Mouse (Mus musculus): ENCODE data around the gene Camp. TPM values are rescaled to one million over a fixed set of nuclear protein-coding genes. Genes with fewer than 3 reads are reported as not detected.

Gene Camp
- total and polyA plus RNA-seq, 2 experiments = 0.45 TPM; not detected in 1

DNA sequence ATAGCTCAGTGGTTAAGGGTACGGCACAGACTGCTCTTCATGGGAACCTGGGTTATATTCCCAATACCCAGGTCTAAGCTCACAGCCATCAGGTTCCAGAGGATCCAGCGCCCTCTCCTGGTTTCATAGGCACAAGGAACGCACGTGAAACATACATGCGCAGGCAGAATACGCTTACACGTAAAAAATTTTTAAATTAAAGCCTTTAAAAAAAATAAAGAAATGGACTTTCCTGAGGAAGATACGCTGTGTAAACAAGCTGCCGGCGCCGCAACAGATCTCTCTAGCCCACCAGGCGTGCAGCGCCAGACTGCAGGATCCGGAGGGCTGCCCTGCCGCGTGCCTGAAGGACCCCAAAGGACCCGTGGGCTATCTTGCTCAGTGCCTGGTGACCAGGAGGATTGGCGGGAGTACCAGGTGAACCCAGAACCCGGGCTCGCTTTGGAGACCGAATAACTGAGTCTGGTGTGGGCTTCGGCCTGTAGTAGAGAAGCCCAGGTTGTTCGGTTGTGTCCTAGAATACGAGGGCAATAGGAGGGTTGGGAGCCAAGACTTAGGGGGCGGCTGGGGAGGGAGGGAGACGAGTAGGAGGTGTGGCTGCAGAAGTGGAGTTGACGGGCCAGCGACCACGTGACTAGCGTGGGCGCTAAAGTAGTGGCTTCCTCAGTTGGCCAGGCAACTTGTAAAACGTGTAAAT, 16.9 kb downstream of the Camp start, which contains the start of gene Nme6:
Nme6 (plus strand) TSS at position 359 of the 697 bp plus-strand sequence.
- Histone ChIP-seq H3K27me3 (ENCODE audit: control insufficient read depth, insufficient read depth, low read length) (no peaks in the 10 kb centered on the region), H3K4me3 (ENCODE audit: insufficient read depth, low read depth, low read length) (peak within 1 kb of the TSS; percentile 60), H3K36me3 (ENCODE audit: control insufficient read depth, insufficient read depth, low read length) (no peaks in the 10 kb centered on the region), H3K4me1 (ENCODE audit: control insufficient read depth, insufficient read depth, low read length) (peaks cover 1% of the 10 kb centered on the region; the same call in 1 of the 2 replicates), H3K9ac (ENCODE audit: low read depth, low read length) (peak within 1 kb of the TSS; percentile 81), H3K27ac (replicated peaks; ENCODE audit: insufficient read depth, low read depth, low read length) (peak within 1 kb of the TSS; percentile 90), H3K79me2 (ENCODE audit: control insufficient read depth, insufficient read depth, low read length) (no peaks in the 10 kb centered on the region)
- WGBS = under 1% methylated on average over 32 of the region's 32 CpGs
- peak; percentile 84 for DNase-seq (ENCODE audit: extremely low read depth, low read depth, low spot score)
- TF ChIP-seq POLR2A (IDR thresholded peaks at IDR 0.05; ENCODE audit: extremely low read depth, insufficient read depth, low read length) (0 out of 2 replicates have a peak, but pooled peaks have one; percentile 26), CTCF (IDR thresholded peaks at IDR 0.05; ENCODE audit: low read depth, low read length) (peak; percentile 67; the same call in 1 of the 2 replicates)

DNA sequence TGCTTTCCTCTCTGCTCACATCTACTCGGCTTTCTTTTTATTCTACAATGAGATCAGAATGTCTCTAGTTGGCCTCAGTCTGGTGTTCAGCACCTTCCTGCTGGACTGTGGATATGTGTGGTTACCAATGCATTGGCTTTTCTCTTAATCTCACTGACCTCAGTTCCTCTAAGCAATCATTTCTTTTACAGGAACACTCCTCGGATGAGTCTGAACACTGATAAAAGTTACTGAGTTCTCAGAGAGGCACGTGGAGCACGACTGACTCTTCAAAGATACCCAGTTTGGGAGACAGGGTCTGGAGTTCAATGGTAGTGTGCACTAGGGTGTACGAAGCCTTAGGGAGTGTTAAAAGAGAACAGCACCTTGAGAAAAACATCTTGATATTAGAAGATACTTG, 23.2 kb downstream of the Camp start:
- Histone ChIP-seq H3K27me3 (ENCODE audit: control insufficient read depth, insufficient read depth, low read length) (no peaks in the 10 kb centered on the region), H3K27ac (replicated peaks; ENCODE audit: insufficient read depth, low read depth, low read length) (no peak overlapping the region), H3K9ac (ENCODE audit: low read depth, low read length) (no peak overlapping the region), H3K4me3 (ENCODE audit: insufficient read depth, low read depth, low read length) (no peak overlapping the region), H3K79me2 (ENCODE audit: control insufficient read depth, insufficient read depth, low read length) (no peaks in the 10 kb centered on the region), H3K4me1 (ENCODE audit: control insufficient read depth, insufficient read depth, low read length) (no peaks in the 10 kb centered on the region), H3K36me3 (ENCODE audit: control insufficient read depth, insufficient read depth, low read length) (no peaks in the 10 kb centered on the region)
- 56% methylated on average over 5 of the region's 5 CpGs for WGBS
- no peak for DNase-seq (ENCODE audit: extremely low read depth, low read depth, low spot score)
- TF ChIP-seq CTCF (IDR thresholded peaks at IDR 0.05; ENCODE audit: low read depth, low read length) = no peak
- no peak for TF ChIP-seq POLR2A (IDR thresholded peaks at IDR 0.05; ENCODE audit: extremely low read depth, insufficient read depth, low read length)

DNA sequence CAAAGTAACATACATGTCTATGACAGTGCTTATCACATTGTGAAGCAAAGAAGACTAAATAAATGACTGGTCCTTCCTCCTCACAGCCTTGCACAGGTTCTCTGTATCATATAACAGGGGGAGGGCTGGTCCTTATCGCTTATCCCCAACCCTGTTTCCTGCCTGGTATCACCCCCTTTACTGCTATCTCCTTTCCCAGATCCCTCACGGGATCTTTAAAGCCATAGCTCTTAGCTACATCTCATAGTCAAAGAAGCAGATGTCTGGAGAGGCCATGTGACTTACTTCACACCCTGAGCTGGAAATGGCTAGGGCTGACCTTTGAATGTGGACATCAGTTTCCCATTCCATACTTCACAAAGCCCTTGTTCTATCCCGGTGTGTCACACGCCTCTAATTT, 23.7 kb downstream of the Camp start:
- Histone ChIP-seq H3K4me1 (ENCODE audit: control insufficient read depth, insufficient read depth, low read length) (no peaks in the 10 kb centered on the region), H3K27ac (replicated peaks; ENCODE audit: insufficient read depth, low read depth, low read length) (no peak overlapping the region), H3K4me3 (ENCODE audit: insufficient read depth, low read depth, low read length) (no peak overlapping the region), H3K36me3 (ENCODE audit: control insufficient read depth, insufficient read depth, low read length) (no peaks in the 10 kb centered on the region), H3K27me3 (ENCODE audit: control insufficient read depth, insufficient read depth, low read length) (no peaks in the 10 kb centered on the region), H3K9ac (ENCODE audit: low read depth, low read length) (no peak overlapping the region), H3K79me2 (ENCODE audit: control insufficient read depth, insufficient read depth, low read length) (no peaks in the 10 kb centered on the region)
- DNase-seq (ENCODE audit: extremely low read depth, low read depth, low spot score) = no peak
- WGBS = 46% methylated on average over 4 of the region's 4 CpGs
- no peak for TF ChIP-seq POLR2A (IDR thresholded peaks at IDR 0.05; ENCODE audit: extremely low read depth, insufficient read depth, low read length)
- TF ChIP-seq CTCF (IDR thresholded peaks at IDR 0.05; ENCODE audit: low read depth, low read length) = no peak

GRCm38 (mm10) chr9:109816341-109816740, 33.1 kb downstream of the Camp start:
- TF ChIP-seq POLR2A (IDR thresholded peaks at IDR 0.05; ENCODE audit: extremely low read depth, insufficient read depth, low read length) = no peak
- TF ChIP-seq CTCF (IDR thresholded peaks at IDR 0.05; ENCODE audit: low read depth, low read length) = no peak
- Histone ChIP-seq H3K36me3 (ENCODE audit: control insufficient read depth, insufficient read depth, low read length) (no peaks in the 10 kb centered on the region), H3K4me3 (ENCODE audit: insufficient read depth, low read depth, low read length) (no peak overlapping the region), H3K27me3 (ENCODE audit: control insufficient read depth, insufficient read depth, low read length) (no peaks in the 10 kb centered on the region), H3K9ac (ENCODE audit: low read depth, low read length) (no peak overlapping the region), H3K27ac (replicated peaks; ENCODE audit: insufficient read depth, low read depth, low read length) (no peak overlapping the region), H3K4me1 (ENCODE audit: control insufficient read depth, insufficient read depth, low read length) (no peaks in the 10 kb centered on the region), H3K79me2 (ENCODE audit: control insufficient read depth, insufficient read depth, low read length) (no peaks in the 10 kb centered on the region)
- DNase-seq (ENCODE audit: extremely low read depth, low read depth, low spot score) = no peak
- 33% methylated on average over 6 of the region's 6 CpGs for WGBS

- WGBS = 66% methylated on average over 7 of the region's 7 CpGs
- Histone ChIP-seq H3K27me3 (ENCODE audit: control insufficient read depth, insufficient read depth, low read length) (no peaks in the 10 kb centered on the region), H3K27ac (replicated peaks; ENCODE audit: insufficient read depth, low read depth, low read length) (no peak overlapping the region), H3K9ac (ENCODE audit: low read depth, low read length) (no peak overlapping the region), H3K4me1 (ENCODE audit: control insufficient read depth, insufficient read depth, low read length) (no peaks in the 10 kb centered on the region), H3K36me3 (ENCODE audit: control insufficient read depth, insufficient read depth, low read length) (no peaks in the 10 kb centered on the region), H3K79me2 (ENCODE audit: control insufficient read depth, insufficient read depth, low read length) (no peaks in the 10 kb centered on the region), H3K4me3 (ENCODE audit: insufficient read depth, low read depth, low read length) (no peak overlapping the region)
- no peak for DNase-seq (ENCODE audit: extremely low read depth, low read depth, low spot score)
- TF ChIP-seq CTCF (IDR thresholded peaks at IDR 0.05; ENCODE audit: low read depth, low read length) = no peak
- no peak for TF ChIP-seq POLR2A (IDR thresholded peaks at IDR 0.05; ENCODE audit: extremely low read depth, insufficient read depth, low read length)
Measured at GRCm38 (mm10) chr9:109813424-109813823, 36.0 kb downstream of the Camp start.

GRCm38 (mm10) chr9:109811980-109812379, 37.4 kb downstream of the Camp start, which contains the start of gene Spink8:
TSS of gene Spink8 (plus strand) at chr9:109812280.
- no peak within 1 kb of the TSS for H3K9ac ChIP-seq (ENCODE audit: low read depth, low read length)
- TF ChIP-seq POLR2A (IDR thresholded peaks at IDR 0.05; ENCODE audit: extremely low read depth, insufficient read depth, low read length) = no peak
- no peak for TF ChIP-seq CTCF (IDR thresholded peaks at IDR 0.05; ENCODE audit: low read depth, low read length)
- no peaks in the 10 kb centered on the region for H3K79me2 ChIP-seq (ENCODE audit: control insufficient read depth, insufficient read depth, low read length)
- H3K36me3 ChIP-seq (ENCODE audit: control insufficient read depth, insufficient read depth, low read length) = no peaks in the 10 kb centered on the region
- H3K27ac ChIP-seq (replicated peaks; ENCODE audit: insufficient read depth, low read depth, low read length) = no peak within 1 kb of the TSS
- no peaks in the 10 kb centered on the region for H3K4me1 ChIP-seq (ENCODE audit: control insufficient read depth, insufficient read depth, low read length)
- DNase-seq (ENCODE audit: extremely low read depth, low read depth, low spot score) = no peak
- WGBS = 85% methylated on average over 1 of the region's 1 CpGs
- no peak within 1 kb of the TSS for H3K4me3 ChIP-seq (ENCODE audit: insufficient read depth, low read depth, low read length)
- no peaks in the 10 kb centered on the region for H3K27me3 ChIP-seq (ENCODE audit: control insufficient read depth, insufficient read depth, low read length)
